Mouse (Mus musculus) adrenal gland, postnatal 4 days (tissue): ENCODE results near the gene Prr19. TPM values are rescaled to one million over a fixed set of nuclear protein-coding genes. Genes with fewer than 3 reads are reported as not detected.
"Not testable (repeated sequence)": the region's sequence is repeated elsewhere in the genome, so short reads cannot be mapped to it uniquely, and the experiment has no call there.

Experiments used
- DNase-seq, 2 experiments: peaks; one replicate each; pipeline ENCODE4 v3.0.0; 2021 to 2022; ENCODE audit warnings: low spot score in 2 of 2, mixed read lengths in 2 of 2
- long read RNA-seq, 2 experiments: library from polyadenylated mRNA; stranded (forward); transcript quantifications; one replicate each; pipeline ENCODE4 v2.0.0; 2021
- total RNA-seq, 2 experiments: library from RNA; stranded (reverse); gene quantifications; 2 replicates each; pipeline ENCODE4 v1.2.3; 2021

Prr19 gene
- not detected for total RNA-seq
- long read RNA-seq, experiment 1, result 0 reads
- long read RNA-seq, experiment 2, result 0 reads

DNA sequence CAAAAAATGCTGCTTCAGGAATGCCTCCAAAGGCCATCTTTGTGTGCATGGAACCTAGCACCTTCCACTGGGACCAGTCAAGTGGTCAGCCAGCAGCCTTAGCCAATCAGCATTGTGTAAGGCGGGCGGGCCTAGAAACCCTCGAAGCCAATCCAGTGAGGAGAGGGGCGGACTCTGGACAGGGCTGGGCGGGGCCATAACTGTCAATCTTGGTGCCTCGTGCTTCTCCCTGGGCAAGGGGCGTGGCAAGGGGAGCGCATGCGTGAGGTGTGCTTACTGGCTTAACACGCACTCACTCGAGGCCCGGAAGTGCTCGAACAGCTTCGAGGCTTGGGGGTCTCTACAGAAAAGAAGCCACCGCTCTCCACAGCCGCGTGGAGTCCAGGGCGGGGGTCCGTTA lies at the start of gene Prr19:
Gene Prr19 (plus strand): TSS at position 349 of the 400 bp plus-strand sequence.
- DNase-seq, result no peak

DNA sequence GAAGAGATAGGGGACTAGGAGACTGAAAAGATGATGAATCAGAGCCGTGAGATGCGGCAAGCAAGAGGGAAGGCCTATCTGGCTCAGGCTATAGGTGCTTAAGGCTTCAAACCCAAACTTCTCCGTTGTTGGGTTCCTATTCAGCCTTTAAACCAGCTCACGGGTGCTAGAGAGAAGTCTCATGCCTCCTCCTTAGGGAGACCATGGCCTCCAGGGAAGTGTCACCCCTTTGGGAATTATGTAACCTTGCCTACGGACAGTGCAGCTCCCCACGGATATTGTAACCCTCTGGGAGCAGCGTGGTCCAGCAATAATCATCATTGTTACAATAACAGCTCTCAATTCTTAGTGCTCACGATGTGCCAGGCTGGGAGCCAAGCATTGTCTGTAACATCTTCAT lies 49.4 kb upstream of the Prr19 start:
- DNase-seq, result no peak

DNA sequence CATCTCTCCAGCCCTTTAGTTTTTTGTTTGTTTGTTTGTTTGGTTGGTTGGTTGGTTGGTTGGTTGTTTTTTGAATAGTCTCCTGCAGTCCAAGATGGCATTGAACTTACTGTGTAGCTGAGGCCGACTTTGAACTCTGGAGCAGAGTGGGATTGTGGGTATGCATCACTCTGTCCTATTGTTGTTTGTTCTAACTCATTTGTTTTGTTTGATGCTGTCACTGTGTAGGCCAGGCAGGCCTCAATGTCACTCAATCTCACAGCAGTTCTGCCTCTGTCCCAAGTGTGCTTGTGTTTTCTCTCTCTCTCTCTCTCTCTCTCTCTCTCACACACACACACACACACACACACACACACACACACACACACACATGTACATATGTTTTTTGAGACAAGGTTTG lies 39.3 kb upstream of the Prr19 start:
- no peak for DNase-seq

GRCm38 (mm10) chr7:25263968-25264870 lies 37.0 kb upstream of the Prr19 start:
- DNase-seq, result no peak

DNA sequence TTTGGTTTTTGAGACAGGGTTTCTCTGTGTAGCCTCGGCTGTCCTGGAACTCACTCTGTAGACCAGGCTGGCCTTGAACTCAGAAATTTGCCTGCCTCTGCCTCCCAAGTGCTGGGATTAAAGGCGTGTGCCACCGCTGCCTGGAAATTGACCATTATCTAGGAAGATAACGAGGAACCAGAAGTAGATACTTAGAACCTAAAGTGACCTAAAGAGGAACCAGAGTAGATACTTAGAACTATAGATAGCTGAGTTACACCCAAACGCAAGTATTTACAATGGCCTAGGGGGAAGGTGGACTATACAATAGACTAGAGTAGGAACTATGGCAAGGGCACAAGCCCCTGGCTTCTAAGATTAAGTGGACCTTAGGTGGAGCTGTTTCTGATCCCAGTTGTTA lies 35.5 kb upstream of the Prr19 start:
- DNase-seq, result not testable (repeated sequence)

GRCm38 (mm10) chr7:25266180-25266962 lies 34.8 kb upstream of the Prr19 start:
- no peak for DNase-seq

GRCm38 (mm10) chr7:25267301-25267750 lies 33.9 kb upstream of the Prr19 start, which contains the start of gene Cic:
Cic (plus strand) TSS chr7:25267704.
- peak; percentile 82 to 99 for DNase-seq

DNA sequence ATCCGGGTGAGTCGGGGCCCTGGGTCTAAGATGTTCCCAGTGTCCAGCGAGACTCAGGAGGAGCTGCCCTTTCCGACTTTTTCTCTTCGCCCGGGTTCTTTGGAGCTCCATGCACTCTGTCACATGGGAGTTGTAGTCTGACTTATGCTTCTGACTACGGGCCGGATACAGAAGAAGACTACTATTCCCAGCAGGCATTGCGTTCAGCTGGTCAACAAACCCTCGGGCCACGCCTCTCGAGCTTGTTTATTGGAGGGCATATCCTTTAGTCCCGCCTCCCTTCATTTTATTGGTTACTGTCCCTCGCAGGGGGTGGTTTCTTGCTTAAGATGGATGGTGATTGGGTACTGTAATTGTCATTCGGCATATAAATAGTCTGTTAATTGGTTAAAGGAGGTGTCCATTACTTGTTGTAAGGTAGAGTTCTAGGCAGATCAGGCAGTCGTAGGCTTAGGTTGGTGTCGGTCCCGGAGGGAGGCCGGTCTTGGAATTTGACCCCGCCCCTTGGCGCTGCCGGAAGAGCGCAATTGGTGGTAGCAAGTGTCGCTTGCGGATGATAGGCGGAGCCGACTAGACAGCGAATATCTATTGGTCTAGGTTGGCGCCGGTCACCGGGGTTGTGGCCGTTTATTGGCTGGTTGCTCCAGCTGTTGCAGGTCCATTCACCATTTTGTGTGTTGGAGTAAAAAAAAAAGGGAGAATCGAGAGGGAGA lies 33.3 kb upstream of the Prr19 start:
- peak; percentile 83 to 92 for DNase-seq

GRCm38 (mm10) chr7:25268588-25268987 lies 32.6 kb upstream of the Prr19 start:
- no peak for DNase-seq

DNA sequence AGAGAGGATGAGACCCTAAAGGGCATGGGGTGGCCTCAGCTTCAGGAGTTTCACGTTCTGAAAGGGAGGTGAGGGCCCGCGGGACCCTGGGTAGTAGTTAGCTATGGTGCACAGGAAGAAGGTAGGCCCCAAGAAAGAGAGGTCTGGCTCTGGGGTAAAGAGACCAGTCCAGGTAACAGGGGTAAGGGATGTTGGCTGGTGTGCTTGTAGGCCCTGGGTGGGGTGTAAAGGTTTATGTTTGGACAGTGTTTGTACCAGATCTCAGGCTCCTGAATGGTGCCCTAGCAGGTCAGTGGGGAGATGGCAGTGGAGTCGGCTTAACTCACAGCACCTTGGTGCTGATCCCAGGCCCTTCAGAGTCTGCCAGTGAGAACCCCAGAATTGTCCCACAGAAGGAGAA lies 32.2 kb upstream of the Prr19 start:
- no peak for DNase-seq

DNA sequence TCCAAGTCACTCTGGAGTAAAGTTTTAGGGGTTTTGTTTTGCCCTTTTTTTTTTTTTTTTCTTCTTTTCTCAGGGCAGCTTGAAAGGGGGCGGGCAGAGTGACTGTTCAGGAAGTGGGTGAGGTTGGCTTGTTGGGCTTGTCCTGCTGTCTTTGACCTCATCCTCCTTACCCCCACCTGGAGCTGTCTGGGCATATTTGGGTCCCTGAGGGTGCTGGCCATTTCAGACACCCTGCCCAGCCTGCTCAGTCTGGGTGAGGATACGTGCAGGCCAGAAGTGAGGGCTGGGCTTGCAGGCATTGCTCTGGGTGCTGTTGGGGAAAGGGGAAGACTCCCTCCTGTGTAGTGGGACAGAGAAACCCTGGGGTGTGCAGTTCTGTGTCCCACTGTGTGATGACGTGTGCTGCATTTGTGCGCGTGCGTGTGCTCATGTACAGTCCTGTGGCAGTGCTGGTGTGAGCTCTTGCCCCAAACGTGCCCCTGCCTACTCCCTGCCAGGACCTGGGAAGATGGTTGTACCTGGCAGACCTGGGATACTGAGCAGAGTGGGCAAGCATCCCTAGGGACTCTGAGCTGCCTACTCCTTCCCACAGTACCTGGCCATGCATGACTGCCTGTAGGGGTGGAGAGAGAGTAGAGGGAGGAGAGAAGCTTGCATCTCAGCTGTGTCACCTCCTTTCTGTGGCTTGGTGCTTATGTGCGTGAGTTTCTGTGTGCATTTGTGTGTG lies 31.5 kb upstream of the Prr19 start:
- DNase-seq, result no peak

DNA sequence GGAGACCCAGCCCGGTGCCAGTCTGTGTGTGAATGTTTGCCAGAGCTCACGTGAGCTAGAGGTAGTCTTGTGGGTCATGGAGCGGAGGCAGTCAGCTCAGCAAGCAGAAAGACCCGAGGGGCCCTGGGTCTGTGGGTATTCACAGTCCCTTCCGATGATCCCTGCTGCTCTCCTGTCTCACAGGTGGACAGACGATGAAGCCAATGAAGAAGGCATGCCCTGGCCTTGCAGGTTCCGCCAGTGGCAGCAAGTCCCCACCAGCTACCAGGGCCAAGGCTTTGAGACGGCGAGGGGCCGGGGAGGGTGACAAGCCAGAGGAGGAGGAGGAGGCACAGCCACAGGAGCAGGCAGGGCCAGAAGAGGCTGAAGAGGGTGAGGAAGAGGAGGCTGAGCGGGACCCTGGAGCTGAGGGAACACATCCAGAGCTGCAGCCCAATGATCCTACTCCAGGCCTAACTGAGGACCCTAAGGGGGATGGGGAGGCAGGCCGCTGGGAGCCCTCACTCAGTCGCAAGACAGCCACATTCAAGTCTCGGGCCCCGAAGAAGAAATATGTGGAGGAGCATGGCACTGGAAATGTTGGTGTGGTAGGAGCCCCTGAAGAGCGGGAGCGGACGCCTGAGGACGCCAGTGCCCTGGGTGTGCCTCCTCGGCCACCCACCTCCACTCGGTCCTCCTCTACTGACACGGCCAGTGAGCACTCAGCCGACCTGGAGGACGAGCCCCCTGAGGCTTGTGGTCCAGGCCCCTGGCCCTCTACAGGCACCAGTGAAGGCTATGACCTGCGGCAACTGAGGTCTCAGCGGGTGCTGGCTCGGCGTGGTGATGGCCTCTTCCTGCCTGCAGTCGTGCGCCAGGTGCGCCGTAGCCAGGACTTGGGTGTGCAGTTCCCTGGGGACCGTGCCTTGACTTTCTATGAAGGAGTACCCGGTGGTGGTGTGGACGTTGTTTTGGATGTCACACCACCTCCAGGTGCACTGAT lies 30.3 kb upstream of the Prr19 start:
- no peak for DNase-seq

- DNase-seq, result no peak
These were observed 29.4 kb upstream of the Prr19 start for GRCm38 (mm10) chr7:25271651-25272444.

GRCm38 (mm10) chr7:25272445-25273258 lies 28.6 kb upstream of the Prr19 start:
- no peak for DNase-seq

DNA sequence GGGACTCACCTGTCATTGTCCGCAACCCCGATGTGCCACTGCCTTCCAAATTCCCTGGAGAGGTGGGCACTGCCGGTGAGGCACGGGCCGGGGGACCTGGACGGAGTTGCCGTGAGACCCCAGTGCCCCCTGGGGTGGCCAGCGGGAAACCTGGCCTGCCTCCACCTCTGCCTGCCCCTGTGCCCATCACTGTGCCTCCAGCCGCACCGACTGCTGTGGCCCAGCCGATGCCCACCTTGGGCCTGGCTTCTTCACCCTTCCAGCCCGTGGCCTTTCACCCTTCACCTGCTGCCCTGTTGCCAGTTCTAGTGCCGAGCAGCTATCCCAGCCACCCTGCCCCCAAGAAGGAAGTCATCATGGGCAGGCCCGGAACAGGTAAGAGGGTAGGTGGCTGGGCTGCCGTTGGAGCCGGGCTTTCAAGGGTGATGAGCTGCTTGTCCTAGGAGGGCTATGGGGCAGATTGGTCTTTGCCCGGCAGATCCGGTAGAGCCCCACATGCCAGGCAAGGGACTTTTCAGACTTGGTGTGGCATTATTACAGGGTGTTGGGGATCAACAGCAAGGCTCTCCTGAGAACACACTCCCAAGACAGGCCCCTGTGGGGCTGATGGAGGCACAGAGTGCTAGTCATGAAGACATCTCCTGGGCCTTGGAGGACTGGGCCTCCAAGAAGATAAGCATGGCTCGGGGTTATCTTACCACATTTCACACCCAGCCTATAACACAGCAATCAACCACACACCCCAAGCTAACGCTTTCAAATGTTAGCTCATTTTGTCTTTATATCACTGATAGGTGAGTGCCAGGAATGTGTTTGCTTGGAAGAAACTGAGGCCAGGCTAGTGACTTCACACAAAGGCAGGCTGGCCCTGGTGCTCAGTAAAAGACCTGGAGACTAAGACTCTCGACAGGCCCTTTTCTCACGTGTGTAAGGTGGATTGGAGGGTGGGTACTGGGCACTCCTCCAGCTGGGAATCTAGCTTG lies 27.7 kb upstream of the Prr19 start:
- DNase-seq, result no peak

DNA sequence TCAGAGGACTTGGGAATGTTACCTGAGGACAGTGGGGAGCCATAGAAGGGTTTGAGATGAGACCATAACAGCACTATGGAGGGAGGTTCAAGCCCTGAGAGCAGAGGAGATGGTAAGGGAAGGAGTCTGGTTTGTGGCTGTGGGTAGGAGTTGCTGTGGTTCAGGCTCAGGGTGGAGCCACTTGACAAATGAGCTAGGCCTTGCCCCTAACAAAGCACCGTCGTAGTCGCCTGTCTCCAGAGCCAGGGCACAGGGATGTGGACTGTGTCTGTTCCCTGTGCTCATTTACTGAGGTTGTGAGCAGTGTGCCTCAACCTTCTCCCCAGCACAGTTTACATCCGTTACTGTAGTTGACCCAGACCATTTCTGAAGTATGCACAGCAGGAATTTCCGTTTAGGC lies 26.6 kb upstream of the Prr19 start:
- DNase-seq, result no peak

- DNase-seq, result no peak
These were observed 26.2 kb upstream of the Prr19 start for GRCm38 (mm10) chr7:25274996-25275395.
